ENCODE assay signal across 11 mouse cellular contexts in genomic region chr10:116386391-116386885, GRCm38 (mm10).
DNase-seq lines count a peak whose midpoint lies in the region; ATAC-seq lines count a peak whose summit lies in the region.
"Had no signal": no experiment of that assay in that cellular context is flagged by ENCODE, and none has a peak within 500 bp of the region (broad histone marks: within the 10 kb centered on the region; RNA-seq: fewer than 3 reads in every experiment).

No protein-coding gene starts in this region.

- no peaks in the 10 kb centered on the region for H3K9me3 ChIP-seq in midbrain, embryonic 11.5 days (ENCODE audit: control insufficient read depth, low read length)
- H3K9me3 ChIP-seq in midbrain, embryonic 13.5 days: no peaks in the 10 kb centered on the region
- no peaks in the 10 kb centered on the region for H3K9me3 ChIP-seq in embryonic facial prominence, embryonic 13.5 days
- H3K9me3 ChIP-seq: megakaryocyte, embryonic 14.5 days had no signal

- H3K4me2 ChIP-seq in midbrain, embryonic 11.5 days: no peak overlapping the region
- no peak overlapping the region for H3K4me2 ChIP-seq in midbrain, embryonic 13.5 days (replicated peaks)
- no peak overlapping the region for H3K4me2 ChIP-seq in embryonic facial prominence, embryonic 13.5 days

- DNase-seq in heart, adult 11 months: peak; percentile 74
- DNase-seq in heart, adult 8-10 months (ENCODE audit: low spot score): no peak
- peak; percentile 47 for DNase-seq in midbrain, embryonic 11.5 days (ENCODE audit: low spot score, missing footprints)
- DNase-seq in kidney, postnatal 14 days: peak; percentile 21
- DNase-seq in testis, postnatal 14 days (ENCODE audit: low spot score): no peak
- DNase-seq: adrenal gland, postnatal 36 days had no signal

- H3K36me3 ChIP-seq in midbrain, embryonic 11.5 days (ENCODE audit: control insufficient read depth, insufficient read depth, low read length): no peaks in the 10 kb centered on the region
- H3K36me3 ChIP-seq in midbrain, embryonic 13.5 days: no peaks in the 10 kb centered on the region
- no peaks in the 10 kb centered on the region for H3K36me3 ChIP-seq in embryonic facial prominence, embryonic 13.5 days

- H3K9ac ChIP-seq in midbrain, embryonic 11.5 days (ENCODE audit: low read length): no peak overlapping the region
- no peak overlapping the region for H3K9ac ChIP-seq in midbrain, embryonic 13.5 days (replicated peaks)
- 0 out of 2 replicates have a peak overlapping the region, but pooled peaks have one; percentile 4 for H3K9ac ChIP-seq in embryonic facial prominence, embryonic 13.5 days

- ATAC-seq in midbrain, embryonic 11.5 days (ENCODE audit: low FRiP score): no peak
- no peak for ATAC-seq in midbrain, embryonic 13.5 days
- no peak for ATAC-seq in embryonic facial prominence, embryonic 13.5 days (ENCODE audit: insufficient number of reproducible peaks, insufficient read depth, low FRiP score, low TSS enrichment, low read depth)
- ATAC-seq: activated CD4-positive, CD25-positive, alpha-beta regulatory T cell, adult 4 months; CD4-positive, CD25-positive, alpha-beta regulatory T cell, adult 4 months had no signal

- H3K4me3 ChIP-seq in midbrain, embryonic 11.5 days (ENCODE audit: low read depth, low read length): no peak overlapping the region
- H3K4me3 ChIP-seq in midbrain, embryonic 13.5 days (replicated peaks): no peak overlapping the region
- no peak overlapping the region for H3K4me3 ChIP-seq in embryonic facial prominence, embryonic 13.5 days
- H3K4me3 ChIP-seq: megakaryocyte, embryonic 14.5 days had no signal

- 75% methylated on average over 7 of the region's 7 CpGs for WGBS in midbrain, embryonic 11.5 days
- 51% methylated on average over 7 of the region's 7 CpGs for WGBS in midbrain, embryonic 13.5 days
- 30% methylated on average over 7 of the region's 7 CpGs for WGBS in embryonic facial prominence, embryonic 13.5 days

- H3K4me1 ChIP-seq in midbrain, embryonic 11.5 days (ENCODE audit: control insufficient read depth, insufficient read depth, low read length): peaks cover 3% of the 10 kb centered on the region; the same call in 1 of the 2 replicates
- peaks cover 10% of the 10 kb centered on the region for H3K4me1 ChIP-seq in midbrain, embryonic 13.5 days (replicated peaks)
- peaks cover 14% of the 10 kb centered on the region for H3K4me1 ChIP-seq in embryonic facial prominence, embryonic 13.5 days
- H3K4me1 ChIP-seq: megakaryocyte, embryonic 14.5 days had no signal

- H3K27ac ChIP-seq in midbrain, embryonic 11.5 days (ENCODE audit: low read depth, low read length): no peak overlapping the region
- H3K27ac ChIP-seq in midbrain, embryonic 13.5 days: no peak overlapping the region
- no peak overlapping the region for H3K27ac ChIP-seq in embryonic facial prominence, embryonic 13.5 days

- no peaks in the 10 kb centered on the region for H3K27me3 ChIP-seq in midbrain, embryonic 11.5 days (ENCODE audit: control insufficient read depth, insufficient read depth, low read length)
- no peaks in the 10 kb centered on the region for H3K27me3 ChIP-seq in midbrain, embryonic 13.5 days
- no peaks in the 10 kb centered on the region for H3K27me3 ChIP-seq in embryonic facial prominence, embryonic 13.5 days
- H3K27me3 ChIP-seq: megakaryocyte, embryonic 14.5 days had no signal

Comparison
In these comparisons a context has a peak if more than half of its experiments do, and no peak if none do; other contexts are left out.
1. DNase-seq: peak in heart, adult 11 months (single experiment), midbrain, embryonic 11.5 days (single experiment) and kidney, postnatal 14 days (single experiment); none in heart, adult 8-10 months (single experiment) and testis, postnatal 14 days (single experiment).